In the genomic region with DNA sequence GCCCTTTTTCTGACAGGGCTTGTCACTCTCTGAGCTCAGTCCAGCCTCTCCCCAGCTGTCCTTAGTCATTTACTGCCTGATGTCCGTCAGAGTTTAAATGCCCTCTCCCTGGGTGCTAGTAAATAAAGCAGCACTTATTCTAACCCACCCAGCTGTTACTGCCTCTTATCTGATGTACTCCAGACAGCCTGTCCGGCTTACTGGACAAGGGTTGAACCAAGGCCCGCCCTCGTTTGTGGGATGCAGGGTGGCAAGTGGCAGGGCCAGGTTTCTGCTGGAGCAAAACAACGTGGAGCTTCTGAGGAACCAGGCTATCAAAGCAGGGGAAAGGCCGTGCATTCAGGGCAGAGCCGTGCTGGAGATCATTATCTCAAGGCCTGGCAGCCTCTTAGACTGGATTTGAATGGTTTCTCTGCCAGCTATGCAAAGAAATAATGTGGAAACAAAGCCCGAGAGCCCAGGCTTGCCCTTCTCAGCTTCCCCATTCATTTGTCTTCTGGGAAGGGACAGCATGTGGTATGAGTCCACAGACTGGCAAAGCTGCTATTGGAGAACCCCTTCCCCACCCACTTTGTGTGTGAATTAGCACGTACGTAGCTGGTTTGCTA, we compare ENCODE assay signal across 8 mouse cellular contexts. TPM values are rescaled to one million over a fixed set of nuclear protein-coding genes. Genes with fewer than 3 reads are reported as not detected.
A peak's percentile ranks its signal among the peaks of the same experiment; 100 is the strongest.
DNase-seq lines count a peak whose midpoint lies in the region; ATAC-seq and TF ChIP-seq lines count a peak whose summit lies in the region.

No protein-coding gene starts in this region.

- TF ChIP-seq EP300 in liver, postnatal 0 days (IDR thresholded peaks at IDR 0.05; ENCODE audit: low read depth) = peak; percentile 65; the same call in 1 of the 2 replicates

- DNase-seq in neural tube, embryonic 11.5 days (ENCODE audit: low spot score) = no peak
- DNase-seq in neural tube, embryonic 10.5 days (ENCODE audit: extremely low spot score, low spot score) = no peak
- no peak for DNase-seq in intestine, embryonic 14.5 days (ENCODE audit: low spot score)
- peak; percentile 50 for DNase-seq in liver, postnatal 0 days
- DNase-seq in gastrocnemius, postnatal 4 days (ENCODE audit: low spot score in 2 of 2) = no peak
- no peak for DNase-seq in gastrocnemius, postnatal 25 days
- no peak for DNase-seq in spleen, postnatal 14 days (ENCODE audit: low spot score in 2 of 2)

- peak overlapping the region; percentile 20; the same call in 1 of the 2 replicates for H3K9ac ChIP-seq in neural tube, embryonic 11.5 days (ENCODE audit: low read length)
- no peak overlapping the region for H3K9ac ChIP-seq in intestine, embryonic 14.5 days (ENCODE audit: low read length)
- H3K9ac ChIP-seq in liver, postnatal 0 days (replicated peaks) = peak overlapping the region; percentile 22; the same call in 1 of the 2 replicates
- H3K9ac ChIP-seq in stomach, embryonic 16.5 days (ENCODE audit: low read length) = peak overlapping the region; percentile 62

- no peaks in the 10 kb centered on the region for H3K36me3 ChIP-seq in neural tube, embryonic 11.5 days (ENCODE audit: control insufficient read depth, insufficient read depth, low read length)
- H3K36me3 ChIP-seq in intestine, embryonic 14.5 days (ENCODE audit: control insufficient read depth, insufficient read depth, low read length) = peaks cover 13% of the 10 kb centered on the region; the same call in 1 of the 2 replicates
- H3K36me3 ChIP-seq in liver, postnatal 0 days (replicated peaks; ENCODE audit: insufficient read depth, low read length) = peaks cover 24% of the 10 kb centered on the region
- H3K36me3 ChIP-seq in stomach, embryonic 16.5 days (ENCODE audit: control insufficient read depth, insufficient read depth, low read length) = peaks cover 7% of the 10 kb centered on the region; the same call in 1 of the 2 replicates

- H3K4me1 ChIP-seq in neural tube, embryonic 11.5 days (ENCODE audit: control insufficient read depth, insufficient read depth, low read length) = peaks cover 37% of the 10 kb centered on the region
- peaks cover 48% of the 10 kb centered on the region for H3K4me1 ChIP-seq in intestine, embryonic 14.5 days (replicated peaks; ENCODE audit: control insufficient read depth, insufficient read depth, low read length)
- peaks cover 69% of the 10 kb centered on the region for H3K4me1 ChIP-seq in liver, postnatal 0 days (ENCODE audit: insufficient read depth)
- peaks cover 71% of the 10 kb centered on the region for H3K4me1 ChIP-seq in stomach, embryonic 16.5 days (ENCODE audit: control insufficient read depth, insufficient read depth, low read length)

- peak overlapping the region; percentile 81 for H3K27ac ChIP-seq in neural tube, embryonic 11.5 days (ENCODE audit: low read depth, low read length)
- H3K27ac ChIP-seq in intestine, embryonic 14.5 days (ENCODE audit: low read depth) = peak overlapping the region; percentile 14; the same call in 1 of the 2 replicates
- H3K27ac ChIP-seq in liver, postnatal 0 days (ENCODE audit: low read depth) = peak overlapping the region; percentile 75
- peak overlapping the region; percentile 99 for H3K27ac ChIP-seq in stomach, embryonic 16.5 days (ENCODE audit: low read length)

- ATAC-seq in neural tube, embryonic 11.5 days (ENCODE audit: insufficient read depth, low FRiP score, low TSS enrichment) = peak; percentile 35; the same call in 1 of the 2 replicates
- ATAC-seq in intestine, embryonic 14.5 days (replicated peaks; ENCODE audit: low FRiP score, low TSS enrichment, low read depth) = no peak
- peak; percentile 59 for ATAC-seq in liver, postnatal 0 days
- peak; percentile 15; the same call in 1 of the 2 replicates for ATAC-seq in stomach, embryonic 16.5 days (ENCODE audit: insufficient read depth, low FRiP score)

- TF ChIP-seq CTCF in liver, postnatal 0 days (IDR thresholded peaks at IDR 0.05; ENCODE audit: low read depth) = no peak

- WGBS in neural tube, embryonic 11.5 days = 28% methylated on average over 10 of the region's 10 CpGs
- WGBS in intestine, embryonic 14.5 days = 37% methylated on average over 10 of the region's 10 CpGs
- WGBS in liver, postnatal 0 days (ENCODE audit: insufficient replicate concordance) = 49% methylated on average over 10 of the region's 10 CpGs
- WGBS in stomach, embryonic 16.5 days = 36% methylated on average over 10 of the region's 10 CpGs

- H3K4me2 ChIP-seq in neural tube, embryonic 11.5 days (ENCODE audit: low read depth) = no peak overlapping the region
- H3K4me2 ChIP-seq in intestine, embryonic 14.5 days (ENCODE audit: low read length) = no peak overlapping the region
- H3K4me2 ChIP-seq in liver, postnatal 0 days (ENCODE audit: low read depth, low read length) = peak overlapping the region; percentile 80
- H3K4me2 ChIP-seq in stomach, embryonic 16.5 days (ENCODE audit: low read depth, low read length) = peak overlapping the region; percentile 38

- no peak overlapping the region for H3K4me3 ChIP-seq in neural tube, embryonic 11.5 days (ENCODE audit: low read depth, low read length)
- no peak overlapping the region for H3K4me3 ChIP-seq in intestine, embryonic 14.5 days (ENCODE audit: low read depth, low read length)
- no peak overlapping the region for H3K4me3 ChIP-seq in liver, postnatal 0 days (ENCODE audit: low read depth, low read length)
- no peak overlapping the region for H3K4me3 ChIP-seq in stomach, embryonic 16.5 days (replicated peaks; ENCODE audit: low read length)

- no peaks in the 10 kb centered on the region for H3K9me3 ChIP-seq in neural tube, embryonic 11.5 days (ENCODE audit: control insufficient read depth, low read length)
- H3K9me3 ChIP-seq in intestine, embryonic 14.5 days (ENCODE audit: control insufficient read depth, low read length) = no peaks in the 10 kb centered on the region
- no peaks in the 10 kb centered on the region for H3K9me3 ChIP-seq in liver, postnatal 0 days (ENCODE audit: low read length)
- no peaks in the 10 kb centered on the region for H3K9me3 ChIP-seq in stomach, embryonic 16.5 days (replicated peaks; ENCODE audit: control insufficient read depth, low read length)

- H3K27me3 ChIP-seq in neural tube, embryonic 11.5 days (ENCODE audit: control insufficient read depth, insufficient read depth, low read length) = no peaks in the 10 kb centered on the region
- H3K27me3 ChIP-seq in intestine, embryonic 14.5 days (replicated peaks; ENCODE audit: control insufficient read depth, insufficient read depth, low read length) = no peaks in the 10 kb centered on the region
- no peaks in the 10 kb centered on the region for H3K27me3 ChIP-seq in liver, postnatal 0 days (ENCODE audit: insufficient read depth, low read length)
- no peaks in the 10 kb centered on the region for H3K27me3 ChIP-seq in stomach, embryonic 16.5 days (ENCODE audit: control insufficient read depth, insufficient read depth, low read length)

RNA-seq across cellular contexts. Expression of a gene that starts 7.4 kb away (rescaled TPM):
- polyA plus RNA-seq in neural tube, embryonic 11.5 days (2014; fragmentation: Nextera tagmentation; extraction: Ambion mirVana) = 97.9 and 110 TPM in 2 replicates
- 32.6 and 34.6 TPM in 2 replicates for polyA plus RNA-seq in intestine, embryonic 14.5 days (2014; fragmentation: Nextera tagmentation; extraction: Ambion mirVana)
- polyA plus RNA-seq in liver, postnatal 0 days (2015; fragmentation: Nextera tagmentation; extraction: Ambion mirVana) = 60.1 and 62.6 TPM in 2 replicates
- polyA plus RNA-seq in stomach, embryonic 16.5 days (2015; fragmentation: Nextera tagmentation; extraction: Ambion mirVana) = 98.5 and 110 TPM in 2 replicates
- 10 to 100 TPM; 22.4 to 26.7 TPM for total RNA-seq in gastrocnemius, postnatal 4 days (2021)
- 10 to 100 TPM; 15.1 to 27.0 TPM for total RNA-seq in gastrocnemius, postnatal 25 days (2021)

RNA-seq across cellular contexts. Expression of a gene that starts 34.5 kb away (rescaled TPM):
- 16.0 and 16.7 TPM in 2 replicates for polyA plus RNA-seq in neural tube, embryonic 11.5 days (2014; fragmentation: Nextera tagmentation; extraction: Ambion mirVana)
- 8.2 and 10.4 TPM in 2 replicates for polyA plus RNA-seq in intestine, embryonic 14.5 days (2014; fragmentation: Nextera tagmentation; extraction: Ambion mirVana)
- polyA plus RNA-seq in liver, postnatal 0 days (2015; fragmentation: Nextera tagmentation; extraction: Ambion mirVana) = 1.6 TPM in 2 replicates
- polyA plus RNA-seq in stomach, embryonic 16.5 days (2015; fragmentation: Nextera tagmentation; extraction: Ambion mirVana) = 12.3 and 13.1 TPM in 2 replicates
- 100 to 1,000 TPM; 108 to 184 TPM for total RNA-seq in gastrocnemius, postnatal 4 days (2021)
- total RNA-seq in gastrocnemius, postnatal 25 days (2021) = 100 to 1,000 TPM in 1 of 2 experiments, 10 to 100 TPM in 1; 33.0 to 107 TPM

RNA-seq across cellular contexts. Expression of a gene that starts 39.5 kb away (rescaled TPM):
- 0.15 TPM in 1 of 2 replicates, not detected in the other for polyA plus RNA-seq in neural tube, embryonic 11.5 days (2014; fragmentation: Nextera tagmentation; extraction: Ambion mirVana)
- not detected in 2 replicates for polyA plus RNA-seq in intestine, embryonic 14.5 days (2014; fragmentation: Nextera tagmentation; extraction: Ambion mirVana)
- polyA plus RNA-seq in liver, postnatal 0 days (2015; fragmentation: Nextera tagmentation; extraction: Ambion mirVana) = 0.26 TPM in 2 replicates
- polyA plus RNA-seq in stomach, embryonic 16.5 days (2015; fragmentation: Nextera tagmentation; extraction: Ambion mirVana) = 4.8 and 8.4 TPM in 2 replicates
- under 1 TPM; 0.16 to 0.27 TPM for total RNA-seq in gastrocnemius, postnatal 4 days (2021)
- not detected for total RNA-seq in gastrocnemius, postnatal 25 days (2021)

Comparison
In these comparisons a context has a peak if more than half of its experiments do, and no peak if none do; other contexts are left out.
1. H3K27ac ChIP-seq: peak in every context shown above with its lines; median percentile 99 in stomach, embryonic 16.5 days; 81 in neural tube, embryonic 11.5 days; 75 in liver, postnatal 0 days; 14 in intestine, embryonic 14.5 days.
2. H3K4me2 ChIP-seq: peak in liver, postnatal 0 days (single experiment) and stomach, embryonic 16.5 days (single experiment); none in neural tube, embryonic 11.5 days (single experiment) and intestine, embryonic 14.5 days (single experiment).